Mouse (Mus musculus) embryonic facial prominence, embryonic 13.5 days (tissue): Measurements from ENCODE around the gene Akap9. TPM values are rescaled to one million over a fixed set of nuclear protein-coding genes. Genes with fewer than 3 reads are reported as not detected.
"Not testable (repeated sequence)": the region's sequence is repeated elsewhere in the genome, so short reads cannot be mapped to it uniquely, and the experiment has no call there.

Experiments used
- ATAC-seq: fragments of 200-750 bp; cut with Nextera tagmentation; 2 replicates; pipeline ENCODE4 v1.8.0; 2017; ENCODE audit warnings: low read depth; ENCODE audit not compliant: insufficient number of reproducible peaks, insufficient read depth, low FRiP score, low TSS enrichment
- H3K27ac ChIP-seq: fragments of 300-500 bp; sonication (generic); 2 replicates; pipeline ENCODE4 v1.5.1; 2015; ENCODE audit warnings: moderate library complexity, mild to moderate bottlenecking, inconsistent platforms
- H3K27me3 ChIP-seq: fragments of 300-500 bp; sonication (generic); 2 replicates; pipeline ENCODE4 v1.6.1; 2015; ENCODE audit warnings: mild to moderate bottlenecking, inconsistent platforms
- H3K36me3 ChIP-seq: fragments of 300-500 bp; sonication (generic); 2 replicates; pipeline ENCODE4 v1.6.1; 2015; ENCODE audit warnings: mild to moderate bottlenecking, inconsistent platforms
- H3K4me1 ChIP-seq: fragments of 300-500 bp; sonication (generic); 2 replicates; pipeline ENCODE4 v1.6.1; 2015; ENCODE audit warnings: inconsistent platforms
- H3K4me2 ChIP-seq: fragments of 300-500 bp; sonication (generic); 2 replicates; pipeline ENCODE4 v1.6.1; 2015; ENCODE audit warnings: moderate library complexity, mild to moderate bottlenecking, inconsistent platforms
- H3K4me3 ChIP-seq: fragments of 300-500 bp; sonication (generic); 2 replicates; pipeline ENCODE4 v1.5.1; 2015; ENCODE audit warnings: mild to moderate bottlenecking, inconsistent platforms
- H3K9ac ChIP-seq: fragments of 300-500 bp; sonication (generic); 2 replicates; pipeline ENCODE4 v1.6.1; 2015; ENCODE audit warnings: mild to moderate bottlenecking, inconsistent platforms
- H3K9me3 ChIP-seq: fragments of 300-500 bp; sonication (generic); 2 replicates; pipeline ENCODE4 v1.6.1; 2016; ENCODE audit warnings: inconsistent platforms
- WGBS: fragments of 180-500 bp; shearing (Covaris S2); methylation state at CpG from one replicate; pipeline ENCODE4 v1.1.7; 2015; ENCODE audit warnings: mixed read lengths; 5-methylcytosine and 5-hydroxymethylcytosine counted together
- polyA plus RNA-seq: library from polyadenylated mRNA; unstranded; fragments of >200 nt; fragmentation: Nextera tagmentation; extraction: Ambion mirVana; gene quantifications from 2 replicates; pipeline ENCODE4 v1.2.1, GENCODE M21; 2015

The Akap9 gene
- polyA plus RNA-seq, 1 experiment from 2014 or later = 167 TPM

- Histone ChIP-seq H3K36me3 (peaks cover 41% of the 10 kb centered on the region), H3K9ac (no peak overlapping the region), H3K4me1 (peaks cover 10% of the 10 kb centered on the region), H3K4me2 (no peak overlapping the region), H3K27ac (no peak overlapping the region), H3K27me3 (no peaks in the 10 kb centered on the region), H3K9me3 (no peaks in the 10 kb centered on the region), H3K4me3 (no peak overlapping the region)
- ATAC-seq = no peak
- 90% methylated on average over 4 of the region's 4 CpGs for WGBS
Measured at GRCm38 (mm10) chr5:4019377-4019776, 91.5 kb downstream of the Akap9 start.

- ATAC-seq = no peak
- Histone ChIP-seq H3K4me3 (no peak overlapping the region), H3K9ac (no peak overlapping the region), H3K36me3 (peaks cover 37% of the 10 kb centered on the region), H3K4me1 (peaks cover 11% of the 10 kb centered on the region), H3K4me2 (no peak overlapping the region), H3K9me3 (no peaks in the 10 kb centered on the region), H3K27ac (no peak overlapping the region), H3K27me3 (no peaks in the 10 kb centered on the region)
- 93% methylated on average over 1 of the region's 1 CpGs for WGBS
Measured at GRCm38 (mm10) chr5:4020018-4020417, 92.2 kb downstream of the Akap9 start.

- WGBS = 76% methylated on average over 13 of the region's 13 CpGs
- no peak overlapping the region for H3K4me3 ChIP-seq
- H3K9ac ChIP-seq = no peak overlapping the region
- peaks cover 24% of the 10 kb centered on the region for H3K36me3 ChIP-seq
- ATAC-seq = no peak
- H3K4me1 ChIP-seq = peaks cover 11% of the 10 kb centered on the region
- H3K9me3 ChIP-seq = no peaks in the 10 kb centered on the region
- H3K27ac ChIP-seq = no peak overlapping the region
- no peaks in the 10 kb centered on the region for H3K27me3 ChIP-seq
- H3K4me2 ChIP-seq = no peak overlapping the region
Measured at GRCm38 (mm10) chr5:4023186-4023585, 95.3 kb downstream of the Akap9 start.

DNA sequence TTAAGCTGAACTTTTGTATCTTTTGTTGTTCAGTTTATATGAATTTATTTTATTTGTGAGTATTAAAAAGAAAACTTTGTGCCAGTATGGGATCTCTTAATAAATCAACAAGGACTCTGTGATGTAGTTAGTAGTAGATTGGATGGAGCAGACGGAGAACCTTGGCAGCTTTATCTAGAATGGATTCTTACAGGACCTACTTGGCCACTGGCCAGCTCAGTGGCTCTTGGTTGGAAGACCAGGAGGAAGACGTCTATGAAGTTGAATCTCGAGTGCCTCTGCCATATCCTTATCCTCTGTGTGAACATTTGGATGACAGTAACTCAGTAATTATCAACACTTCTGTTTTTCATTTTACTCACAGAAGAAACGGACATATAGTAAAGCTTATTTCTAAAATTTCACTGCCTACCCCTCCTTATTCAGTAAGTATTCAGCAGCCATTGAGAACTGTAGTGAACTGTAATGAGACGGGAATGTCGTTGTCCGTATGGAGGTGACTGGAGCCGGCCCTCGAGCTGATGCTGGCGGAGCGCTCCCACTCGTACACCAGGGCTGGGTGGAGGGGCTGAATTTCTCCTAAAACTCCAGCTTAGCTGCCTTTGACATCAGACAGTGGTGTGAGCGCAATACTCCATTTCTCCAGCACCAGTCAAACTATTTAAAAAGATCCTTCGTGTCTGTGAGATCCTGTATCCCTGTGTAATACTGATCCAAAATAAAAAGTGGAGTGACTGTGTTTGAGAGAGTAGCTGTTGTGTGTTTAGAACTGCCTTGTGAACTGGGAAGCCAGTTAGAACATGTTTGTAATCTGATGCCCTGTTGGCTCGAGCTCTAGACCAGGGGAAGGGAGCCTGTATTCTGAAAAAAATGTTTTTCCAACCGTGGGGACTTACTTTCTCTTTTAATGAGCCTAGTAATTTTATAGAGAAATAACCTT lies 96.2 kb downstream of the Akap9 start:
- ATAC-seq = no peak
- peak overlapping the region; percentile 43 for H3K4me2 ChIP-seq
- peaks cover 11% of the 10 kb centered on the region for H3K4me1 ChIP-seq
- peaks cover 31% of the 10 kb centered on the region for H3K36me3 ChIP-seq
- peak overlapping the region; percentile 35; the same call in 1 of the 2 replicates for H3K27ac ChIP-seq
- WGBS = 41% methylated on average over 16 of the region's 16 CpGs
- no peaks in the 10 kb centered on the region for H3K27me3 ChIP-seq
- no peak overlapping the region for H3K4me3 ChIP-seq
- no peaks in the 10 kb centered on the region for H3K9me3 ChIP-seq
- 0 out of 2 replicates have a peak overlapping the region, but pooled peaks have one; percentile 1 for H3K9ac ChIP-seq

DNA sequence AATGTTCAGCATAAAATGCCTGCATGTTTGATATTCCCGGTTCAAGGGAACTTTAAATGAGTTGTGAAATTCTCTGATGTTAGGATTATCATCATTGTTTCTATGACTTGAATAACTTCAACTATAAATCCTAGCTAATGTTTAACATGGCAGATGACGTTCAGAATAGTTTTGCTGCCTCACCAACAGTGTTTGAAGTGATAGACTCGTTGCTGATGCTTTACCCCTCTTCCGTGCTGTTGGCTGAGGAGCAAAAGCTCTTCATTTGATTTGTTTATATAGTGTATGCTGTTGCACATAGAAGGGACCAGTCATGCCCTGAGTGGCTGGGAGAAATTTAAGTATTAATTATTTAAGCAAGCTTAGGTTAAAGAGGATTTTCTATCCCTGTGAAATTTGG lies 96.9 kb downstream of the Akap9 start:
- Histone ChIP-seq H3K9me3 (no peaks in the 10 kb centered on the region), H3K27ac (0 out of 2 replicates have a peak overlapping the region, but pooled peaks have one; percentile 51), H3K4me1 (peaks cover 11% of the 10 kb centered on the region), H3K9ac (no peak overlapping the region), H3K4me2 (peak overlapping the region; percentile 43), H3K4me3 (no peak overlapping the region), H3K36me3 (peaks cover 30% of the 10 kb centered on the region), H3K27me3 (no peaks in the 10 kb centered on the region)
- no peak for ATAC-seq
- 61% methylated on average over 4 of the region's 4 CpGs for WGBS

DNA sequence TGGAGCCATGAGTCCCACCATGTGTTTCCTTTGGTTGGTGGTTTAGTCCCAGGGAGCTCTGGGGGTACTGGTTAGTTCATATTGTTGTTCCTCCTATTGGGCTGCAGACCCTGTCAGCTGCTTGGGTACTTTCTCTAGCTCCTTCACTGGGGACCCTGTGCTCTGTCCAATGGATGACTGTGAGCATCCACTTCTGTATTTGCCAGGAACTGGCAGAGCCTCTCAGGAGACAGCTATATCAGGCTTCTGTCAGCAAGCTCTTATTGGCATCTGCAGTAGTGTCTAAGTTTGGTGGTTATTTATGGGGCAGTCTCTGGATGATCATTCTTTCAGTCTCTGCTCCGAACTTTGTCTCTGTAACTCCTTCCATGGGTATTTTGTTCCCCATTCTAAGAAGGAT lies 98.5 kb downstream of the Akap9 start:
- peaks cover 26% of the 10 kb centered on the region for H3K36me3 ChIP-seq
- WGBS = 92% methylated on average over 1 of the region's 1 CpGs

GRCm38 (mm10) chr5:4028486-4029173 lies 100.8 kb downstream of the Akap9 start:
- no peak overlapping the region for H3K27ac ChIP-seq
- no peak overlapping the region for H3K9ac ChIP-seq
- no peak for ATAC-seq
- peaks cover 8% of the 10 kb centered on the region for H3K4me1 ChIP-seq
- WGBS = 82% methylated on average over 6 of the region's 6 CpGs
- no peaks in the 10 kb centered on the region for H3K27me3 ChIP-seq
- H3K4me2 ChIP-seq = no peak overlapping the region
- H3K9me3 ChIP-seq = no peaks in the 10 kb centered on the region
- no peak overlapping the region for H3K4me3 ChIP-seq
- peaks cover 33% of the 10 kb centered on the region for H3K36me3 ChIP-seq

More for the DNA sequence above, 98.5 kb downstream of the Akap9 start:
- H3K27me3 ChIP-seq, H3K27ac ChIP-seq, H3K4me3 ChIP-seq, H3K9ac ChIP-seq, H3K4me2 ChIP-seq, H3K9me3 ChIP-seq, ATAC-seq: not testable (repeated sequence)
- H3K4me1 ChIP-seq = peaks cover 11% of the 10 kb centered on the region

DNA sequence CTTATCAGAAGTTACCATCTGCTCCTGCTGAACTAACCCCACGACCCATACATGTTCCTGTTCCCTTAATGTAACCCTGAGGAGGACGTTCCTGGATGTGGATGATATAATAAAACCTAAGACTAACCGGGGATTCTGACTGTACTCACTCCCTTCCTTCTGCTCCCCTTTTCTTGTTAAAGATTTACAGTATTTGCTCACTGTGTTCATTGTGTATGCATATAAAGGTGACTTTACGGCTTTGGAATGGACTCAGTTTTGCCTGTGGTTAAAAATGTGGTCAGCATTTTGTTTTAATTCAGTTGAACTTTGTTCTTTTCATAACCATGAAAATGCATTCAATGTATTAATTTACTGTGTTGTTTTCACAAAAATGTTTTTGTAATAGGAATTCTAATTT lies 104.0 kb downstream of the Akap9 start:
- 84% methylated on average over 4 of the region's 4 CpGs for WGBS
- no peak overlapping the region for H3K4me3 ChIP-seq
- H3K36me3 ChIP-seq = peaks cover 54% of the 10 kb centered on the region
- H3K4me1 ChIP-seq = no peaks in the 10 kb centered on the region
- H3K27me3 ChIP-seq = no peaks in the 10 kb centered on the region
- H3K4me2 ChIP-seq = no peak overlapping the region
- H3K9ac ChIP-seq = no peak overlapping the region
- H3K9me3 ChIP-seq = no peaks in the 10 kb centered on the region
- no peak for ATAC-seq
- no peak overlapping the region for H3K27ac ChIP-seq

- H3K4me2 ChIP-seq = no peak overlapping the region
- H3K9ac ChIP-seq = no peak overlapping the region
- no peaks in the 10 kb centered on the region for H3K27me3 ChIP-seq
- H3K27ac ChIP-seq = no peak overlapping the region
- H3K4me1 ChIP-seq = no peaks in the 10 kb centered on the region
- H3K4me3 ChIP-seq = no peak overlapping the region
- H3K36me3 ChIP-seq = peaks cover 62% of the 10 kb centered on the region
- ATAC-seq = no peak
- WGBS = 98% methylated on average over 9 of the region's 9 CpGs
- no peaks in the 10 kb centered on the region for H3K9me3 ChIP-seq
Measured at GRCm38 (mm10) chr5:4036686-4037085, 108.8 kb downstream of the Akap9 start.

DNA sequence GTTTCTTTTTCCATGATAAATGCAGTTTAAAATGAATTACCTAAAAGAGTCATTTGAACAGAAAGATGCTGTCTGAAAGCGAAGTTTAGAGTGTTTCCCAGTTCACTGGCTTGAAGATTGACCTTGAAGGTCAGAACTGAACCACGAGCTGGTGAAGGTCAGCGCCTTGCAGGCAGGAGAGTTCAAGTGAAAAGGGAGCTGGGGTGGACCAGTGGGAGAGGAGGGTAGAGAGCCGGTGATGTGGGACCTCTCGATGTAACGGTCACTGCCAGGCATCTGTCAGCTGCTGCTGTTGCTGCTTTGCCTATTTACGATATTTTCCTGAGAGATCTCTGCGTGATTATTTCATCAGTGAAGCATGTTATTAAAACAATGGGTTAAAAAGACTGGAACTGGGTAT lies 111.5 kb downstream of the Akap9 start:
- no peak for ATAC-seq

GRCm38 (mm10) chr5:4040372-4040771 lies 112.5 kb downstream of the Akap9 start:
- Histone ChIP-seq H3K4me3 (no peak overlapping the region), H3K27ac (no peak overlapping the region), H3K36me3 (peaks cover 67% of the 10 kb centered on the region), H3K9me3 (no peaks in the 10 kb centered on the region), H3K4me1 (no peaks in the 10 kb centered on the region), H3K9ac (no peak overlapping the region), H3K4me2 (no peak overlapping the region), H3K27me3 (no peaks in the 10 kb centered on the region)
- no peak for ATAC-seq
- 84% methylated on average over 6 of the region's 6 CpGs for WGBS

More for the DNA sequence above, 111.5 kb downstream of the Akap9 start:
- Histone ChIP-seq H3K27me3 (no peaks in the 10 kb centered on the region), H3K4me2 (no peak overlapping the region), H3K9me3 (no peaks in the 10 kb centered on the region), H3K4me3 (no peak overlapping the region), H3K36me3 (peaks cover 70% of the 10 kb centered on the region), H3K27ac (no peak overlapping the region), H3K9ac (no peak overlapping the region), H3K4me1 (no peaks in the 10 kb centered on the region)
- WGBS = 89% methylated on average over 8 of the region's 8 CpGs
